Mouse (Mus musculus): ENCODE results near the gene Ywhah.

Gene Ywhah

DNA sequence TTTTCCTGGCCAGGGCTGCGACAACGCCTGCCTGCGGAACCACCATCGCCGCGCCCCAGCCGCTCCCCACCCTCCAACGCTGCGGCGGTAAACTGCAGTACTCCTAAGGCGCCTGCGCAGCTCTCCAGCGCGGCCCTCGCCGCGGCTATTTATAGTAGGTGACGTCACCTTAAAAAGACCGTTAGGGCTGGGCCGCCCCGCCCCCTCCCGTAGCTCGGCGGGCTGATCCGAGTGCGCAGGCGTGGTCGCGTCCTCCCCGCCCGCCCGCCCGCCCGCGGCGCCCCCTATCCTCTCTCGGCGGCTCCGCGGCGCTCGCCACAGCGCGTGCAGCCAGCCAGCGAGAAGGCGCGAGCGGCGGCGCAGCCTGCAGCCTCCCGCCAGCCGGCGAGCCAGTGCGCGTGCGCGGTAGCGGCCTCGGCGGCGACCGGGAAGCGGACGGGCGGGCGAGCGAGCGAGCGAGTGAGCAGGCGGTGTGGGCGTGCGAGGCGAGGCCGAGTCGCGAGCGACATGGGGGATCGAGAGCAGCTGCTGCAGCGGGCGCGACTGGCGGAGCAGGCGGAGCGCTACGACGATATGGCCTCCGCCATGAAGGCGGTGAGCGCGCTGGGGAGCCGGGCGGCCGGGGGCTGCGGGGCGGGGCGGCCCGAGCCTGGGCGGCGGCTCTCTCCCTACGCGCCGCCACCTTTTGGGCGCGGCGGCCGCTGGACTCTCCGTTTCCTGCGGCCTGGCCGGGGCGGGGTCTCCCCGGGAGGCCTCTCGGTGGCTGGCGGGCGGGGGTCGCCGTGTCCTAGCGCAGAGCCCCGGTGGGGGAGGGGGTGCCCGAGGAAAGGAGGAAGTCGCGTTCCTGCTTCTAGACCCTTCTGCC, at the start of gene Ywhah:
Ywhah (plus strand) TSS at position 256 of the 865 bp plus-strand sequence.
- peak; percentile 97 to 99 for DNase-seq (ENCODE audit: low spot score in 2 of 2)

DNA sequence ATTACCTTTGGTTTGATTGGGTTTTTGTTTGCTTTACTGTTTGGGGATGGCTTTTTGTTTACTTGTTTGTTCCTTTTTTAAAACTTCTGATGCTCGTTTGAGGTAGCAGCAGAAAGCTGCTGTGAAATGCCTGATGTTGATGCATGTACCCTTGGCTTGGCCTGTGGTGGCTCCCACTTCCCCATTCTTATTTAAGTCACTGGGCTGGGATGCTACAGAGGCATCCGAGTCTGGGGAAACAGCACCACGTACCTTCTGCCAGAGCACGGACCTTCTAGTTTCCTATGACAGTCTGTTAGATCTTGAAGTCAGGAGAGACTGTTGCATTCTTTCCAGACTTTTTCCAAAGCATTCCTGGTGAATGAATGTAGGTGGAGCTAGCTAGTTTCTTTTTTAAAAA, 42.1 kb upstream of the Ywhah start:
- DNase-seq (ENCODE audit: low spot score in 2 of 2), result no peak

DNA sequence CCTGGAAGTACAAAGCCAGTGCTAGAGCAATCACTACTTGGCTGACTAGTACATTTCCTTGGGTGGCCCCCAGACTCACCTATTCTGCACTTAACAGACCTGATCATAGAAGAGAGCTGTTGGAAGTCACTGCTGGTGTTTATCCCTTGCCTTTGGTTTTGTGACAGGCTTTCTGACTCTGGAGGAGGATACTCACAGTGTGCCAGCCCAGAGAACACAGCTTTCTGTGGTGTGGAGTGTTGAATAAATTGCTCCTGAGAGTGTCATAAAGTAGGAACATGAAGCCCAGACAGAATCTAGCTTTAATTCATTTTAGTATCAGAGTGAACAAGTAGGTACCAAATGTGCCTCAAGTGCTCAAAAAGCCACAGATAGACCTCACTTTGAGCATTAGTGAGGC, 41.4 kb upstream of the Ywhah start:
- no peak for DNase-seq (ENCODE audit: low spot score in 2 of 2)

DNA sequence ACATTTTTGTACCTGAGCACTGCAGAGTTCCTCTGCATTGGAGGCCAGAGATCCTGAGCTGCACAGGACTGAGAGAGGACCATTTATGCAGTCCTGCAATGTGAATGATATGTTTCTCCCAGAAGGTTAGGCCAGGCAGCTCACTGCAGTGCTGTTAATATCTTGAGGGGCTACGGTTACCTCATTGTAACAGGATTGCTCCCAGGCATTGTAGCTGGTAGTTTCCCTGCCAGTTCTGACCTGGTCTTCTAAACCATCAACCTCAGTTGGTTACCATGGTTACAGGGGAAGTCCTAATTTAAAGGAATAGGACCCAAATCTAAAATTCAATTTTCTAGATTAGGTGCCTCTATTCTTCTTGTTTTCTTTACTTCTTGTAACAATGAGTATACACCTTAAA, 33.2 kb upstream of the Ywhah start:
- DNase-seq (ENCODE audit: low spot score in 2 of 2), result no peak

DNA sequence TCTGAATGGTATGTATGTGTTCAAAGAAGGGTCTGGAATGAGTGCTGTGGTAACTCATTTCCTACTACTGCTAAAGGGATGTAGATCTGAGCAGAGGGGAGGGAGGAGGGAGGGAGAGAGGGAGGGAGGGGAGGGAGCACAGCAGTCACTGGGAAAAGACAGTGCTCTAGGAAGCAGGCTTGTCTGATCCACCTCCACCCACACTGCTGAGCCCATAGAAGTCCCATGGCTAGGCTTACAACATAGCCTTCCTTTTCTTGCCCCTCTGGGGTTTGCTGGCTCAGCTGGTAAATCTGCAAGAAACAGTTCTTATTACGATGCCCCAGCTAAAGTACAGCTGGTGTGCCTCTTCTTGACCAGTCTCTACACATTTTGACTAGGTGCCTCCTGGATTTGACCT, 30.7 kb upstream of the Ywhah start:
- no peak for DNase-seq (ENCODE audit: low spot score in 2 of 2)

DNA sequence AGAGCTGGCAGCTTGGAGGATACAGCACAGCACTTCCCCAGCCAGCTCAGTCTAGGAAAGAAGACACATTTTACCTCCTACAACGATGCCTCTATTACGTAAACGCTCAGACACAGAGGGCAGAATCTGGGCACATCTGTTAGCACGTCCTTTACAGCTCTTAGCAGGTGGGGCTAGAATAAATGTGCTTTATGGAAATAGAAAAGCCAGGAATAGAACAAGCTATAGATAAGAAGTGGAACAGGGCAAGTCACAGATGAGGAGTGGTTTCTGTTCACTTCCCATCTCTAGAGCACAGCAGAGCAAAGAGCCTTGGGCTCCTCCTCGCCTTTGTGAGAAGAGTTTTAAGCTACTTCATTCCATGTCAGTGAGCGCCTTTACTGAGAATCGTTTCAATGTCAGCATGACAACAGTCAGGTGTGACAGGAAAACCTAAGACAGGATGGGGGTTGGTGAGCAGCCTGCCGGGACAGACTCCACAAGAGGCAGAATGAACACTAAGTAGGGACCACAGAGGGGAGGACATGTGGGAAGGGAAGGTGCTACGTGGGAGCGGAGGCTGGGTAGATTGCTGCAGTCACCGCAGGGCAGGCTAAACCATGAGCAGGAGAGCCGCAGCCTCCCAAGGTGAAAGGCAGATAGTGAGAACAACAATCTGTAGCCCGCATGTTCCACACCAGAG, 28.5 kb upstream of the Ywhah start:
- DNase-seq (ENCODE audit: low spot score in 2 of 2), result no peak

DNA sequence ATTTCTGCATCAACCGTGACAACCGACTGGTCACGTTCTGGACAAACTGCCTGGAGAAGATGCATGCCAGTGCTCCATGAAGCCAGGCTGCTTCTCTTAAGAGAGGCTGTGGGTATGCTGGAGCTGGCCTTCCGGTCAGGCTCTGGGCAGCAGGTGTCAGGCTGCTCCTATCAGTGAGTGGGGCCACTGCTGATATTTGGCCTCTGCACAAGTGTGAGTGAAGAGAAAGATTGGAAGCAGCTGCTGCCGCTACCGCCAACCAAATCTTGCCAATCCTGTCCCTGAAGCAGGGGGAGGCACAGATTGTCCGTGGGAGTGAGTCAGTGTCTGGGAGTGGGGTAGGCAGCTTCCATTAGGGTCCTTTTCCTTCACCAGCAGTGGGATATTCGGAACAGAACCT, 27.5 kb upstream of the Ywhah start:
- DNase-seq (ENCODE audit: low spot score in 2 of 2), result no peak

DNA sequence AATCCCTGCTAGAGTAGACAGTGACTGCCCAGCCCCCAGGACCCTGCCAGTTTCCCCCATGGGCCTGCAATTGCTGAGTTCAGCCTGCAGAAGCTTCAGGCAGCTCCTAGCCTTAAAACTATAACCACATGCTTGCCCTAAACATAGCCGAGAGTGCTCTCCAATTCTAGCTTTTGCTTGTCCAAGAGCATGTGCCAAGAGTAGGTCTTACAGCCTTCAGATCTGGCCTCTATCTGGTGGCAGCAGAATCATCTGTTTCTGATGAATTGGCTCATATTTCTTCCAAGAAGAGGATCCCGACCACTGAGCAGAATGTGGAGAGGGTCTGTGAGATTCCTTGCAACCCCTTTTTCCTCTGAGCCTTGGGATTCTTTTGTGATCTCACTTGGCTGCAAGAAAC, 24.1 kb upstream of the Ywhah start:
- no peak for DNase-seq (ENCODE audit: low spot score in 2 of 2)

DNA sequence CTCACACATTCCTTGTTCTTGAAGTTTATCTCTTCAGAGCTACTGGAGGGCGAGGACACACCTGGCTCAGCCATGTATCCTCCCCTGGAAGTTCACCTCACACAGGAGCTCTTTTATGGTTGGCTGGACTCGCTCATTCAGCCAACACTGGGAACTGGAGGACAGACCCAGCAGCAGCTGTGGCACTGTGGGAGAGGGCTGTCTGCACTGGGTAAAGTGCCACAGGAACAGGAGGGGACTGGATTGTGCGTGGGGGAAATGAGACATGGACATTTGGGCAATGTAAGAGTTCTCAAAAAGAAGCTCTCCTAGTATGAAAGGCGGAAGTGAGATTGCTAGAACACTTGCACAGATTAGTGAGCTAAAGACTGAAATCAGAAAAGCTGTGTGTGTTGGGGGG, 22.9 kb upstream of the Ywhah start:
- no peak for DNase-seq (ENCODE audit: low spot score in 2 of 2)

DNA sequence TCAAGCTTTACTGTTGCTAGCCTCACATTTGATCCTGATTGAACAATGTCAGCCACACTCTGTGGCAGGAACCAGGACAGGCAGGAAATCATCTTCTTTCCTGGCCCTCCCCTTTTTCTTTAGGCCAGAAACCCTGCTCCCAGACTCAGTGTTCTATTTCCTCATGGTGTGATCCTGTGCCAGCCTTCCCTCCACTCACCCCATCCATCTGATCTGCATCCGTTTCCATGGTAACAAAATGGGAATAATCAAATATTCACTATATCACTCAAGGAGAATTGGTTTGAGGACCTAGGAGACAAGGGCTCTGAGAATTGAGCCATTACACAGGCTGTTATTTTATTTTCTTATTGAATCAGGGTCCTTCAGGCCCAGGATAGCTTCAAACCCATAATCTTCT, 22.1 kb upstream of the Ywhah start:
- DNase-seq (ENCODE audit: low spot score in 2 of 2), result no peak

DNA sequence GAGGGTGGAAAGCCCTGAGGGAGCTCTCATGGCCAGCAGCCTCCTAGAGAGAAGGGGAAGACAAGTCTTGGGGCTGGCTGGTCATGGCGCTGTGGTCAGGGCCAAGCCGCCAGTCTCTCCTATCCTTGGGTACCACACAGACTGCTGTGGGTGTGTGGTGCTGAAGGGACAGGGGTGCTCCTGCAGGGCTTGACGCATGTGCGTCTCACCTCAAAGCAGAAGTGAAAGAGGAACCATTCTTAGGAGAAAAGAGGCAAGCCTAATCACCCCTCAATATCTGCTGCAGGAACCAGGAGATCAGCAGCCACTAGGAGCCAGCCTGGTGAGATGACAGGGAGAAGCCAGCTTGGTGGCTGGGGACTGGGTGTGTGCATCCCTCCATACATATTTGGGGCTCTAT, 20.9 kb upstream of the Ywhah start:
- peak; percentile 54 to 76 for DNase-seq (ENCODE audit: low spot score in 2 of 2)

DNA sequence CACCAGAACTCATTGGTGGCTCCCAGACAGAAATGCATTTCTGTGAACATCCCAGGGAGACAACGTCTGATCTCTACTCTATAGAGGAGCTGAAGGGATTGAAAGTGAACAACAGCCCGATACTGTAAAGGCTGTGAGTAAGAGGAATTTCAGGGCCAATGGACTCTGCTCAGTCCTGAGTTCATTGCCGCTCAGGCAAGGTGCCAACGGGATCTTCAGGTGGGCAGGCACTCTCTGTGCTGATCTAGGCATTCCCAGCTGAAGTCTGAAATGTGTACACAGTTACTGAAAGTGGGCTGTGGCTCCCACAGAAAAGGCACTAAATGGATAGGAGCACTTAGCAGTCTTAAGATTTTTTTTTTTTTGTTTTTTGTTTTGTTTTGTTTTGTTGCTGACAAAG, 19.8 kb upstream of the Ywhah start:
- DNase-seq (ENCODE audit: low spot score in 2 of 2), result no peak

DNA sequence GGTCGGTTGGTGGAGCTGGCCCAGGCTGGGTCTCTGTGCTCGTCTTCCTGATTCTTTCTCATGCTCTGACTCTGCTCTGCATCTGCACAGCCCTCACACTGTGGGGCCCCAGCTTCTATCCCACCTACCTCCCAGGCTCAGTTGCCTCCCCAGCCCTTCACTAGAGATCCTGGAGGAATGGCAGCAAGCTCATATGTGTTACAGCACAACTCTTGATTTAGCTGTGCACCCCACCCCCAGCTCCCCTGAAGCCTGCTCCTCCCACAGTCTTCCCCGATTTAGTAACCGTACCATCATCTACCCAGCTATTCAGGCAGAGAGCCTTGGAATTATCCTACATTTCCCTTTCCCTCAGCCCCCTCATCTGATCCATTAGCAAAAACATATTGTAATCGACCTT, 17.5 kb upstream of the Ywhah start:
- DNase-seq (ENCODE audit: low spot score in 2 of 2), result no peak

DNA sequence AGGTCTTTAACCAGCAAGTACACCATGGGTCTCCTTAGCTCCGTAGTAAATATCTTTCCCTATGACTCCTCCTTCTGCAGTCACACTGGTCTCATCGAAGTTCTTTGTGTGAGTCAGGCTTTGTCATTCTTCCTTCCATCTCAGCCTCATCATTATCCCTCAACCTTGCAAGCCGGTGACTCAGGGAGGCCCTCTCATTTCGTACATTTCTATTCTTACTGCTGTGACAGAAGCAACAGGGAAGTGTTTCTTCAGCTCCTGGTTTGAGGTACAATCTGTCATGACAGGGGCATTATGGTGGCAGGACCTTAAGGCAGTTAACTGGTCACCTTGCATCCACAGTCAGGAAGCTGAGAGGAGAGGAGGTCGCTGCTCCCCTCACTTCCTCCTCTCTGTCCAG, 15.8 kb upstream of the Ywhah start:
- DNase-seq (ENCODE audit: low spot score in 2 of 2), result no peak

DNA sequence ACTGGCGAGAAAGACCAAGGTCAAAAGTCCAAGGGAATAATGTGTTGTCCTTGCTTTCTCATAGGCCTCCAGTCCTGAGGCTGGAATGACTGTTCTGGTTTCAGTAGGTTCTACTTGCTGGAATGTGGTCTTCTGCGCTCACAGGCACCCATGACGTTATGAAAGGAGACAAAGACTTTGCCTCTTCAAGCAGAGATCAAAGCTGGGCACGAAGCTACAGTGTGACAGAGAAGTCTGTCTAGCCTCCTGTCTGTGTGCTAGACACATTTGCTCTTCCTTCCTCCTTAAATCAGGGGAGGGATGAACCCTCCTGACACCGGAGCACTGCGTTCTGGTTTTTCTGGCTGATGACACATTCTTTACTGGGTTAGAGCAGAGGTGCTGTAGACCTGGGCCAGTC, 15.1 kb upstream of the Ywhah start:
- no peak for DNase-seq (ENCODE audit: low spot score in 2 of 2)

DNA sequence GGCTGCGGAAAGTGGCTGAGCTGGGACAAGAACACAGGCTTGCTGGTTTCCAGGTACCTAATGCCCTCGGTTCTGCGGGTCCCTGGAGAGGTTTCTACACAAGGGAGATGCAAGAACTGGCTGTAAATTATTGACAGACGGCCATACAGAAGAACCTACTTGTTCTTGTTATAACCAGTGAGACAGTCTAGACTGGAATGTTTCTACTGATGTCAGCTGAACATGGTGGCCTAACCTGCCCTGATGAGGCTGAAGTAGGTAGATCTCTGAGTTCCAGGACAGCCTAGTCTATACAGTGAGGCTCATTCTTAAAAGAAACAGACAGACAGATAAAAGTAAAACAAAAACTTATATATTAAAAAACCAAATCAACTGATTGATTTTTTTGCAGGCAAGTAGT, 14.5 kb upstream of the Ywhah start:
- no peak for DNase-seq (ENCODE audit: low spot score in 2 of 2)

DNA sequence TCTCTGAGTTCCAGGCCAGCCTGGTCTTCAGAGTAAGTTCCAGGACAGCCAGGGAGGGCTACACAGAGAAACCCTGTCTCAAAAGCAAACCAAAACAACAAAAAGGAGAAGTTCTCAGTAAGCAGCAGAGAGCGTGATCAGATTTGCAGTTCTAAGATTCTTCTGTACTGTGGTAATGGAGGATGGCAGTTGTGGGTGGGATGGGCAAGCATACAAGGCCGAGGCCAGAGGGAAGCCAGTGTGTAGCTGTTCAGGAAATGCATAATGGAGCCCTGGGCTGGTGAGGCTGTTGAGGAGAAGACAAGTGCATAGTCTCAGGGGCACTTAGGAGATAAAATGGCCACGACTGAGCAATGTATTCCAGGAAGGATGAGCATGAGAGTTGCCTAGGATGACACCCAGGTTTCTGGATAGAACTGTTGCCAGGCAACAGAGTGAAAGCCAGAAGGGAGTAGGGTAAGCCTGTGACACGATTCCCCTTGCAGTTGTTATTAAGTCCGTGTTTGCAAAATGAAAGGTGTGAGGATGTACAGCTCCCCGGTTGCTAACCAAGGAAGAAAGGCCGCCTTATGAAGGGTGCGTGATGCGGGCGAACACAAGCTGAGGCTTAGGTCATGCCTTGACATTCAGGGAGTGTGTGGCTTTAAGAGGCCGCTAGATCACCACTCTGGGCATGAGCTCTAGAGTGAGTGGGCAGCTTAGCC, 13.0 kb upstream of the Ywhah start:
- no peak for DNase-seq (ENCODE audit: low spot score in 2 of 2)

DNA sequence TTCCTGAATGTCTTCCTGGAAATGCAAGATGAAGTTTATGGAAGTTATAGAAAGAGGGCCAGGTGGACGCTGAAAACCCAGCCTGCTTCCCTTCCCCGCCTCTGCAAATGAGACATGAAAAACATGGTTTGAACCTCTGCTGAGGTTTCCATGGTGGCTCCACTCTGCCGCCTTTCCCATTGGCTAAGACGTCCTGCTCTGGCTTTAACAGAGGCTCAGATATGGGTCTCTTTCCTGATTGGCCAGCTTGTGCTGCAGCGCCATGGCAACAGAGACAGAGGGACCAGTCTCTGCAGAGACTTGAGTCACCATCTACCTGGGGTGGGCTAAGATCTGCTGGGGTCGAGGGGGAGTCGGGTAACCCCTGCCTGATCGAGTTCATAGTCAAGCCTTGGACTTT, 11.9 kb upstream of the Ywhah start:
- no peak for DNase-seq (ENCODE audit: low spot score in 2 of 2)

DNA sequence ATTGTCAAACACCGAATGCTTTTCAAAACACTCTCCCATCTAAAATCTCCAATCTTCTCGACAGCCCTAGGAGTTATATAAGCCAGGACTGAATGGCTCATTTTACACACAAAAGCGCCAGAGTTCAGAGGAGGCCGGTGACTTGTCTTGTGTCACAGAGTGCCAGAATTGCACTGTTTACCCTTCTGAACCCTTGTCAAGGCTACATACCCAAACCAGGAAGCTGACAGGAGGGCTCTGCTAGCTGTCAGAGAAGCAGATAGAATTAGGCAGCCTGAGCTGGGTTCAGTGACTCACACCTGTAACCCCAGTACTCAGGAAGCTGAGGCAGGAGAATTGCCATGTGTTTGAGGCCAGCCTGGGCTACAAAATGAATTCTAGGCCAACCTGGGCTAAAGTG, 11.2 kb upstream of the Ywhah start:
- DNase-seq (ENCODE audit: low spot score in 2 of 2), result no peak

DNA sequence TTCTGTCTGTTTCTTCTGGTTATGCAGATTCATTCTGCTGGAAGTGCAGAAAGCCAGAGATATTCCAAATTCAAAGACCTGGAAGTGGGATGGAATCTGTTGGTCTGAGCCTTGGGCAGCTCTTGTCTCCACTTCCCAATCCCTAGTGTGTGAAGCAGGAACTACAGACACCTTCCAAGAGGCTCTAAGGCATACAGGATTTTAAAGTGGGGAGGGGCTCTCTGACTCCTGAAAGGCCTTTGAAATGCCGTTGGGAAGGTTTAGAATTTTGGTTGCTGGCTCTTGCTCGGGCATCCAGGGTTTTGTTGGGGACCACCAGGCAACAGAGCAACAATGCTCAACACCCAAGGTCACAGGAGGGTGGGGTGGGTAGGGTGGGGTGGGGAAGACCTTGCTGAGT, 9.3 kb upstream of the Ywhah start:
- no peak for DNase-seq (ENCODE audit: low spot score in 2 of 2)

DNA sequence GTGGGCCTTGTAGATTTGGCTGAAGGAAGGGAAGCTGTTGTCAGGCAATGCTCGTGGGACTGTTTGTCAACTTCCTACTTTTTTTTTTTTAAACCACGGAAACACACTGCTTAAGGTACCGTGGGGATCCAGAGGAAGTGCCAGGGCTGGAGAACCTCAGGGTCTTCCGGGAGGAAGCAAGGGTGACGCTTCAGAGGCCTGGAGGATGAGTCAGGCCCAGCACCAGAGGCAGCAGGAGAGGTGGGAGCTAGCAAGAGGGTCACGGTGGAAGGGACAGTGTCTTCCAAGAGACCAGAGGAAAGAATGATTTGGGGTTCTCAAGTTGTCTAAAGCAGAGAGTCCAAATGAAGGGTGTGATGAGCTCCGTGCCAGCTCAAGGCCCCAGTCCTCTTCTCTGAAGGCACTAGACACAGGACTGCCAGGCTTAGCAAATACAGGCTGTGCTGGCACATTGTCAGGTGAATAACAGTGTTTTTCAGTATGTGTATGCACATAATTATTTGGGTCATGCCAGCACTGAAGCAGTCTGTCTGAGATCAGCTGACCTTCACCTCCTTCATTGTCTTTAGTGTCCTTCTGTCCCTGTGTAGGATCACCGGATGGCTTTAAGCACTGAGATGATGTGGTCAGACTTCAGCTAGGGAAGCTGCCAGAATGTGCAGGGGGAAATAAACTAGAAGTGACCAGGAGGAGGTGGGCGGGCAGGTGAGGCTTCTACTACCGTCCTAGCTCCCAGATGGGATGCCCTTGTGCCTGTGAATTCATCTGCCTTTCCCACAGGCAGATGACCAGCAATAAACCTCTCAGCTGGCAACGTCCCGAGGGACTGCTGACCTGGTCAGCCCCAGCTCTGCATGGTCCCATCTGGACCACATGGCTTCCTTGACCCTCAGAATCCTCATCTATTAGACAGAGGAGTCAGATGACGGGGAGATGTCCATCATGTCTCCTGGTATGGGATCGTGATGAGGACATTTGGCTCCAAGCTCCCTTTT, 8.5 kb upstream of the Ywhah start:
- no peak for DNase-seq (ENCODE audit: low spot score in 2 of 2)
